Mouse (Mus musculus): ENCODE results near the gene Prap1. TPM values are rescaled to one million over a fixed set of nuclear protein-coding genes. Genes with fewer than 3 reads are reported as not detected.

Prap1 gene
- polyA plus RNA-seq, 1 experiment = not detected

DNA sequence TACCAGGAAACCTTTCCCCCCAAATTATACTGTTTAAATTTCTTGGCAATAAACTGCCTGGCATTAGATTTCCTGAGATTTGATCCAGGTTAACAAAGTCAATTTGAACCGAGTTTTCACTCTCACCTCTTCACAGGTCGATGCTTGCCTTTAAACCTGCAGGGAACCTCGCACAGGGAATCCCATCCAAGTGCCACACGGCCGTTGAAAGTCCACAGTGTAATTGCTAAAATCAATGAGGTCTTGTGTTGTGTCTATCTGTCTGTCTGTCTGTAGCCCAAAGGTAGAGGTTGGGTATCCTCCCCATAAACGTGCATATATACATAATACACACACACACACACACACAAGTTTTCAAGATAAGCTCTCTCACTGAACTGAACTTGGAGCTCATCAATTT lies 25.8 kb upstream of the Prap1 start:
- Histone ChIP-seq H3K4me2 (ENCODE audit: low read depth) (no peak overlapping the region), H3K4me3 (no peak overlapping the region), H3K79me2 (ENCODE audit: control insufficient read depth, insufficient read depth) (no peaks in the 10 kb centered on the region), H3K36me3 (ENCODE audit: control insufficient read depth, insufficient read depth) (no peaks in the 10 kb centered on the region), H3K27me3 (ENCODE audit: control insufficient read depth, insufficient read depth, insufficient read length) (peaks cover 34% of the 10 kb centered on the region), H3ac (ENCODE audit: control insufficient read depth, insufficient read length) (no peak overlapping the region)
- no peak for TF ChIP-seq POLR2AphosphoS2 (IDR thresholded peaks at IDR 0.05; ENCODE audit: insufficient read length, low read depth)
- TF ChIP-seq MAX (IDR thresholded peaks at IDR 0.05; ENCODE audit: low read depth) = no peak
- no peak for TF ChIP-seq USF1 (IDR thresholded peaks at IDR 0.05; ENCODE audit: low read depth)
- TF ChIP-seq TCF3 (IDR thresholded peaks at IDR 0.05; ENCODE audit: insufficient read length, low read depth) = no peak
- no peak for TF ChIP-seq E2F4 (IDR thresholded peaks at IDR 0.05; ENCODE audit: insufficient read depth)
- TF ChIP-seq POLR2A (IDR thresholded peaks at IDR 0.05; ENCODE audit: insufficient read length, low read depth) = no peak
- no peak for TF ChIP-seq TCF12 (IDR thresholded peaks at IDR 0.05; ENCODE audit: insufficient read depth, poor library complexity, severe bottlenecking)
- no peak for TF ChIP-seq REST (IDR thresholded peaks at IDR 0.05; ENCODE audit: insufficient read depth, insufficient read length)
- TF ChIP-seq MYOD1 (IDR thresholded peaks at IDR 0.05; ENCODE audit: control insufficient read depth in 1 of 3, insufficient read length in 2 of 3, low read depth in 2 of 3) = no peak
- no peak for TF ChIP-seq CEBPB (IDR thresholded peaks at IDR 0.05; ENCODE audit: insufficient read depth, poor library complexity, severe bottlenecking)
- TF ChIP-seq SRF (IDR thresholded peaks at IDR 0.05; ENCODE audit: control insufficient read depth, insufficient read length, low read depth) = no peak
- no peak for TF ChIP-seq MYOG (IDR thresholded peaks at IDR 0.05; ENCODE audit: control insufficient read depth in 1 of 3, insufficient read depth in 1 of 3, insufficient read length in 2 of 3, low read depth in 2 of 3)

DNA sequence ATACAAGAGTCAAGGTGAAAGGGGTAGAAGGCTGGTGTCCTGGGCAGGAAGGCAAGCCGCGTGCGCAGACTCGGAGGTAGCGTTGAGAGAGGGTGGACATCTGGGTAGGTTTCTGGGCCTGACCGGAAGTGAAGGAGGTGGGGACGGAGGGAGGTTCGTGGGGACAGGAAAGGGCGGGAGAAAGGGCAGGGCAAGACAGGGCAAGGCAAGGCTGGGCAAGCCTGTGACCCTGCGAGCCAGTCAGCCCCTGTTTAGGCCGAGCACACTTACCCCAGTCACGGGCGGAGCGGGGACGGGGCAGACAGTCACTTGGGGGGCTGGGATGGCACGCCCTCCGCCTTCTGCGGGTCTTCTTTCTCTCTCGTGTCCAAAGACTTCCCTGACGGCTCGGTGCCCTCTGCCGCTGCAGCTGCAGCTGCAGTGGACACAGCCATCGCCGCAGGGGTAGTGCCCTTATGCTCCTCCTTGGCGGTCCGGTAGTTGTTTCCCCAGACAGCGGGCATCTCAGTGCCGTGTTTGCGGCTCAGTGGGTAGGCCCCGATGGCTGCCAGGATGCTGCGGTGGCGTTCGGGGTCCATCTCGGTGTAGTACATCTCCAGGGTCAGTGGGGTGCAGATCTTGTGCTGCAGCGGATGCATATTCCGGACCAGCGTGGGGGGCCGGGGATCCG lies 23.0 kb upstream of the Prap1 start:
- no peaks in the 10 kb centered on the region for H3K36me3 ChIP-seq (ENCODE audit: control insufficient read depth, insufficient read depth)
- H3K4me3 ChIP-seq = no peak overlapping the region
- no peaks in the 10 kb centered on the region for H3K79me2 ChIP-seq (ENCODE audit: control insufficient read depth, insufficient read depth)
- no peak for TF ChIP-seq MYOG (IDR thresholded peaks at IDR 0.05; ENCODE audit: control insufficient read depth in 1 of 3, insufficient read depth in 1 of 3, insufficient read length in 2 of 3, low read depth in 2 of 3)
- no peak for TF ChIP-seq CEBPB (IDR thresholded peaks at IDR 0.05; ENCODE audit: insufficient read depth, poor library complexity, severe bottlenecking)
- TF ChIP-seq TCF12 (IDR thresholded peaks at IDR 0.05; ENCODE audit: insufficient read depth, poor library complexity, severe bottlenecking) = no peak
- TF ChIP-seq USF1 (IDR thresholded peaks at IDR 0.05; ENCODE audit: low read depth) = no peak
- TF ChIP-seq SRF (IDR thresholded peaks at IDR 0.05; ENCODE audit: control insufficient read depth, insufficient read length, low read depth) = no peak
- no peak for TF ChIP-seq TCF3 (IDR thresholded peaks at IDR 0.05; ENCODE audit: insufficient read length, low read depth)
- no peak for TF ChIP-seq REST (IDR thresholded peaks at IDR 0.05; ENCODE audit: insufficient read depth, insufficient read length)
- TF ChIP-seq MYOD1 (IDR thresholded peaks at IDR 0.05; ENCODE audit: control insufficient read depth in 1 of 3, insufficient read length in 2 of 3, low read depth in 2 of 3) = no peak
- no peak for TF ChIP-seq E2F4 (IDR thresholded peaks at IDR 0.05; ENCODE audit: insufficient read depth)
- no peak for TF ChIP-seq MAX (IDR thresholded peaks at IDR 0.05; ENCODE audit: low read depth)
- no peak for TF ChIP-seq POLR2AphosphoS2 (IDR thresholded peaks at IDR 0.05; ENCODE audit: insufficient read length, low read depth)
- TF ChIP-seq POLR2A (IDR thresholded peaks at IDR 0.05; ENCODE audit: insufficient read length, low read depth) = no peak
- no peak overlapping the region for H3K4me2 ChIP-seq (ENCODE audit: low read depth)
- peaks cover 16% of the 10 kb centered on the region for H3K27me3 ChIP-seq (ENCODE audit: control insufficient read depth, insufficient read depth, insufficient read length)
- H3ac ChIP-seq (ENCODE audit: control insufficient read depth, insufficient read length) = no peak overlapping the region

DNA sequence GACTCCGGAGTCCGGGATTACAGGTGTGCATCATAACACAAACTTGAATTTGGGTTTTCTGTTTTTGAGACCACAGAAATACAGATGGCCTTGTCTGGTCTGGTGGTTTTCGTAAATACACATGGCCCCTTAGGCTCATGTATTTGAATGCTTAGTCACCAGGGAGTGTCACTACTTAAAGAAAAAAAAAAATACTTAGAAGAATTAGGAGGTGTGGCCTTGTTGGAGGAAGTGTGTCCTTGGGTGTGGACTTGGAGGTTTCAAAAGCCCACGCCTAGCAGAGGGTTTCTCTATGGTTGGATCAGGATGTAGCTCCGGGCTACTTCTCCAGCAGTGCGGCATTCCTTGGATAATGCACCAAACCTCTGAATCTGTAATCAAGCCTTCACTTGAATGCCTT lies 15.5 kb upstream of the Prap1 start:
- no peak for TF ChIP-seq REST (IDR thresholded peaks at IDR 0.05; ENCODE audit: insufficient read depth, insufficient read length)
- no peak for TF ChIP-seq TCF3 (IDR thresholded peaks at IDR 0.05; ENCODE audit: insufficient read length, low read depth)
- no peak for TF ChIP-seq TCF12 (IDR thresholded peaks at IDR 0.05; ENCODE audit: insufficient read depth, poor library complexity, severe bottlenecking)
- TF ChIP-seq MAX (IDR thresholded peaks at IDR 0.05; ENCODE audit: low read depth) = no peak
- TF ChIP-seq CEBPB (IDR thresholded peaks at IDR 0.05; ENCODE audit: insufficient read depth, poor library complexity, severe bottlenecking) = no peak
- no peak for TF ChIP-seq POLR2A (IDR thresholded peaks at IDR 0.05; ENCODE audit: insufficient read length, low read depth)
- no peak for TF ChIP-seq USF1 (IDR thresholded peaks at IDR 0.05; ENCODE audit: low read depth)
- TF ChIP-seq MYOD1 (IDR thresholded peaks at IDR 0.05; ENCODE audit: control insufficient read depth in 1 of 3, insufficient read length in 2 of 3, low read depth in 2 of 3) = no peak
- TF ChIP-seq SRF (IDR thresholded peaks at IDR 0.05; ENCODE audit: control insufficient read depth, insufficient read length, low read depth) = no peak
- TF ChIP-seq E2F4 (IDR thresholded peaks at IDR 0.05; ENCODE audit: insufficient read depth) = no peak
- TF ChIP-seq MYOG (IDR thresholded peaks at IDR 0.05; ENCODE audit: control insufficient read depth in 1 of 3, insufficient read depth in 1 of 3, insufficient read length in 2 of 3, low read depth in 2 of 3) = no peak
- Histone ChIP-seq H3K36me3 (ENCODE audit: control insufficient read depth, insufficient read depth) (no peaks in the 10 kb centered on the region), H3K27me3 (ENCODE audit: control insufficient read depth, insufficient read depth, insufficient read length) (no peaks in the 10 kb centered on the region), H3K79me2 (ENCODE audit: control insufficient read depth, insufficient read depth) (no peaks in the 10 kb centered on the region), H3K4me2 (ENCODE audit: low read depth) (peak overlapping the region; percentile 51), H3ac (ENCODE audit: control insufficient read depth, insufficient read length) (no peak overlapping the region), H3K4me3 (no peak overlapping the region)

DNA sequence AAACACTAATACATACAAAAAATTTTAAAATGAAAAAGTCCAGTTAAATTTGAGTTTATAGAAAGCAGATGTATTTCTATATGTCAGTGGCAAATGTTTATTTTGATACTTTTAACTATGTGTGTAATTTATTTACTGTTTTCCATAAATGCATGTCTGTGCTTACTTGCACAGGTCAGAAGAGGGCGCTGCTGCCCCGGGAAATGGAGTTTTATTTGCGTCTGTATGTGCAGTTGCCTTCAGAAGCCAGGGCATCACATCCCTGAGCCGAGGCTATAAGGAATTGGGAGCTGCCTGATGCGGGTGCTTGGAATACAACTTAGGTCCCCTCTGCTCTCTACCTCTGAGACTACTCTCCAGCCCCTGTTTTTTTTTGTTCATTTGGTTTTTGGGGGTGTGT lies 14.5 kb upstream of the Prap1 start:
- no peaks in the 10 kb centered on the region for H3K27me3 ChIP-seq (ENCODE audit: control insufficient read depth, insufficient read depth, insufficient read length)
- no peaks in the 10 kb centered on the region for H3K79me2 ChIP-seq (ENCODE audit: control insufficient read depth, insufficient read depth)
- no peak overlapping the region for H3K4me2 ChIP-seq (ENCODE audit: low read depth)
- H3ac ChIP-seq (ENCODE audit: control insufficient read depth, insufficient read length) = no peak overlapping the region
- TF ChIP-seq TCF3 (IDR thresholded peaks at IDR 0.05; ENCODE audit: insufficient read length, low read depth) (no peak), TCF12 (IDR thresholded peaks at IDR 0.05; ENCODE audit: insufficient read depth, poor library complexity, severe bottlenecking) (no peak), CEBPB (IDR thresholded peaks at IDR 0.05; ENCODE audit: insufficient read depth, poor library complexity, severe bottlenecking) (no peak)
- no peaks in the 10 kb centered on the region for H3K36me3 ChIP-seq (ENCODE audit: control insufficient read depth, insufficient read depth)
- no peak overlapping the region for H3K4me3 ChIP-seq

Data from myocyte (in vitro differentiated cells).